Comparison of ENCODE assay signal across 8 mouse cellular contexts in the genomic region with DNA sequence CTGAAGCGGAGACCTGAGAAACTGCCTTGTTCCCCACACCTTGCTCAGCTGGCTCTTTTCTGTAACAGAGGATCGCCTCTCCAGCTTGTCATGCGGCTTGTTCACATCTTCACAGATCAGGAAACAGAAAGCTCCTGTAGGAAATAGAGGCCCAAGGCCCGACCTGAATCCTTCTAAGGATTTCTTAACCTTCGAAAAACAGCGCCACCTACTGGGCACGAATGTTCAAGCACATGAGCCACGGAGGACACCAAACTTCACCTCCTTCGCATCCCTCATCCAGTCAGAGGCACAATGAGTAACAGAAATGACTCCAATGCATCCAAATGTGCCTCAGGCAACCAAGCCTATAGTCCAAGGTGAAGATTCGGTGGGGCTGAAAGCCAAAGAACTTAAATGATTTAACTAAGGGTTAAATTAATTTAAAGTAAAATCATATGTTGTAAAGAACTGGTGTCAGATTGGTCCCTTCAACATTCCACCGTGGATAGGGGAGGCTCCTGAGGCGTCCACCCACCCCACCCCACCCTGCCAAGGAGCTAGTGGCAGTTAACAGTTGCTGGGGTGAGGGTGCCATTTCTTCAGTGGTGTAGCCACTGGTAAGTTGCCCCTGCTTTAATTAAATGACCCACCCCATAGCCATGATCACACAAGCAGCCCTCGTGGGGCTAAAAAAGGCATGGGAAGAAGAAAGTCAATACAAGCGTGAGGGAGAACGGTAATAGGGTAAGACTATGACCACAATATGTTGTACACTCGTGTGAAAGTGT. TPM values are rescaled to one million over a fixed set of nuclear protein-coding genes. Genes with fewer than 3 reads are reported as not detected.
A peak's percentile ranks its signal among the peaks of the same experiment; 100 is the strongest.
DNase-seq lines count a peak whose midpoint lies in the region; ATAC-seq and TF ChIP-seq lines count a peak whose summit lies in the region.

No protein-coding gene starts in this region.

- no peaks in the 10 kb centered on the region; the same call in 1 of the 2 replicates for H3K4me1 ChIP-seq in embryonic fibroblast, embryonic 13.5 days (ENCODE audit: control insufficient read depth, insufficient read depth, low read length)
- peaks cover 4% of the 10 kb centered on the region; the same call in 1 of the 2 replicates for H3K4me1 ChIP-seq in stomach, embryonic 14.5 days (ENCODE audit: control insufficient read depth, insufficient read depth, low read length)

- H3K4me2 ChIP-seq in stomach, embryonic 14.5 days (replicated peaks; ENCODE audit: low read depth, low read length), result no peak overlapping the region

- intact Hi-C loops in left cerebral cortex, adult 2 months (cut with DNase I), result loop anchor here (2.0 kb wide), 1 partner anchor 496 kb away; no protein-coding TSS in a partner anchor

- H3K4me3 ChIP-seq in embryonic fibroblast, embryonic 13.5 days (ENCODE audit: insufficient read depth, low read length), result no peak overlapping the region
- no peak overlapping the region for H3K4me3 ChIP-seq in left cerebral cortex, adult 2 months
- H3K4me3 ChIP-seq in stomach, embryonic 14.5 days (ENCODE audit: low read depth, low read length), result peak overlapping the region; percentile 11; the same call in 1 of the 2 replicates

- TF ChIP-seq CTCF in embryonic fibroblast, embryonic 13.5 days (IDR thresholded peaks at IDR 0.05; ENCODE audit: borderline replicate concordance, insufficient read depth, low read length), result peak; percentile 64; the same call in 1 of the 2 replicates
- peak; percentile 80 for TF ChIP-seq CTCF in left cerebral cortex, adult 2 months (IDR thresholded peaks at IDR 0.05)

- H3K9me3 ChIP-seq in stomach, embryonic 14.5 days (ENCODE audit: control insufficient read depth, low read depth, low read length), result no peaks in the 10 kb centered on the region

- ATAC-seq in megakaryocyte progenitor cell, adult 5-6 weeks (replicated peaks; ENCODE audit: poor library complexity), result peak; percentile 94
- peak; percentile 25 for ATAC-seq in stomach, embryonic 14.5 days (ENCODE audit: insufficient number of reproducible peaks, insufficient read depth, low FRiP score, low read depth)

- H3K36me3 ChIP-seq in stomach, embryonic 14.5 days (ENCODE audit: control insufficient read depth, insufficient read depth, low read length), result no peaks in the 10 kb centered on the region

- H3K27me3 ChIP-seq in stomach, embryonic 14.5 days (ENCODE audit: control insufficient read depth, insufficient read depth, low read length), result no peaks in the 10 kb centered on the region

- H3K27ac ChIP-seq in embryonic fibroblast, embryonic 13.5 days (ENCODE audit: insufficient read depth, low read length), result no peak overlapping the region
- no peak overlapping the region for H3K27ac ChIP-seq in left cerebral cortex, adult 2 months
- peak overlapping the region; percentile 74 for H3K27ac ChIP-seq in stomach, embryonic 14.5 days (ENCODE audit: low read length)

- no peak for TF ChIP-seq POLR2A in embryonic fibroblast, embryonic 13.5 days (IDR thresholded peaks at IDR 0.05; ENCODE audit: low read depth, low read length)

- H3K9ac ChIP-seq in stomach, embryonic 14.5 days (replicated peaks; ENCODE audit: low read depth, low read length), result no peak overlapping the region

- 36% methylated on average over 16 of the region's 16 CpGs for WGBS in stomach, embryonic 14.5 days

- DNase-seq in cerebellum, postnatal 36 days, result peak; percentile 16 to 18
- no peak for DNase-seq in cerebellum, adult 9-11 months
- DNase-seq in WW6 (ENCODE audit: low read depth, low spot score), result peak; percentile 89
- peak; percentile 53 for DNase-seq in hindlimb bud, embryonic 11.5 days (ENCODE audit: extremely low spot score, low read depth, low spot score)
- peak; percentile 66 to 71 for DNase-seq in left cerebral cortex, adult 2 months (ENCODE audit: extremely low spot score in 1 of 2, low spot score in 2 of 2)

RNA-seq across cellular contexts. Expression of a gene that starts 7.0 kb away (rescaled TPM):
- not detected in 2 replicates for polyA plus RNA-seq in embryonic fibroblast, embryonic 13.5 days (2011; ENCODE audit: insufficient read length, low read depth, missing spikeins)
- not detected for total RNA-seq in left cerebral cortex, adult 2 months (2021)
- total RNA-seq in megakaryocyte progenitor cell, adult 5-6 weeks (2015), result 1.3 and 1.4 TPM in 2 replicates
- 1.3 and 1.6 TPM in 2 replicates for total RNA-seq in megakaryocyte progenitor cell, adult 5-6 weeks (2017)
- polyA plus RNA-seq in stomach, embryonic 14.5 days (2014; fragmentation: Nextera tagmentation; extraction: Ambion mirVana), result 12.3 and 12.9 TPM in 2 replicates
